Mouse (Mus musculus): ENCODE results near the gene Gfm2.

DNA sequence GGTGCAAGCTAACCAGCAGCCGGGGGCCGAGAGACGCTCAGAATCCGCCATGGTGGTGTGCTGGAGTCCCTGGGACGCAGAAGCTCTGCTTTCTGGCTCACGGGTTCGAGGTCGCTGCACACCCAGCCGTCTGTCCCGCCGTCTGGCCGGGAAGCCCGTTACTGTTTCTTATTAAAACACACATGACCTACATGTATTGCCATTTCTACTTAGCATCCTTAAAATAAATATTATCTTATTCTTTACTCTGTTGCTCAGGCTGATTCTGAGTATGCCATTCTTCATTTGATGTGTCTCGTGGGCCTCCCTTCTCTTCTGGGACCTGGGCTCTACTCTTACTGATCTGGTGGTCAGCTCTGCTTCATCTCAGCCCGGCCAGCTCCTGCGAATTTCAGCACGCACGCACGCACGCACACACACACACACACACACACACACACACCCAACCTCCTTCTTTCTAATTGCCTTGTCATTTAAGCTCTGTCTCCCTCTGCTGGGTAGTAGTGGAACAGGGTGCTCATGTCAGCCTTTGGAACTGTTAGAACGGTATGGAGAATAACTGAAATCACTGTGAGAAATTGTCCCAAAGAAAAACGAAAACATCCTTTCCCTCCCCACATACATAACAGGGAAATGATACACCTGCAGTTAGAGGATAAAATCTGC, 38.4 kb upstream of the Gfm2 start, which contains the start of gene Gm6169:
- TF ChIP-seq GATA1 (IDR thresholded peaks at IDR 0.05; ENCODE audit: low read length) (no peak), TAL1 (IDR thresholded peaks at IDR 0.05; ENCODE audit: low read length) (no peak)
